Mouse (Mus musculus) ES-E14 (cell line): ENCODE results near the gene Hoxd10. TPM values are rescaled to one million over a fixed set of nuclear protein-coding genes. Genes with fewer than 3 reads are reported as not detected.

Source experiments
- DNase-seq: peaks from one replicate; pipeline ENCODE4 v3.0.0-alpha.2; 2013; ENCODE audit warnings: low read depth, low spot score
- H3K27ac ChIP-seq: 2 replicates; pipeline ENCODE4 v1.5.1; 2012; ENCODE audit warnings: low read depth, mild to moderate bottlenecking, low read length, moderate library complexity, mixed read lengths; ENCODE audit not compliant: poor library complexity, insufficient read depth, severe bottlenecking
- H3K36me3 ChIP-seq: 2 replicates; pipeline ENCODE4 v1.6.1; 2012; ENCODE audit warnings: mild to moderate bottlenecking, low read length, moderate library complexity, mixed read lengths; ENCODE audit not compliant: control insufficient read depth, poor library complexity, insufficient read depth, severe bottlenecking
- H3K4me1 ChIP-seq, 2 experiments: fragments of 150-350 bp in 1 of 2; sonication (generic) in 1 of 2; 2 replicates each; pipeline ENCODE4 v1.6.1; 2012; ENCODE audit warnings: low read length in 2 of 2, mild to moderate bottlenecking in 1 of 2, mixed read lengths in 1 of 2; ENCODE audit not compliant: control insufficient read depth in 2 of 2, insufficient read depth in 2 of 2, poor library complexity in 1 of 2
- H3K4me3 ChIP-seq, 2 experiments: fragments of 150-350 bp in 1 of 2; sonication (generic) in 1 of 2; 2 replicates each; pipeline ENCODE4 v1.5.1; 2012; ENCODE audit warnings: low read length in 2 of 2, low read depth in 1 of 2, mild to moderate bottlenecking in 1 of 2, mixed read lengths in 1 of 2; ENCODE audit not compliant: insufficient read depth in 1 of 2, poor library complexity in 1 of 2, severe bottlenecking in 1 of 2
- H3K9ac ChIP-seq: 2 replicates; pipeline ENCODE4 v1.6.1; 2012; ENCODE audit warnings: low read depth, mild to moderate bottlenecking, low read length, mixed read lengths; ENCODE audit not compliant: poor library complexity, insufficient read depth, severe bottlenecking
- H3K9me3 ChIP-seq: fragments of 150-350 bp; sonication (generic); 2 replicates; pipeline ENCODE4 v1.6.1; 2012; ENCODE audit warnings: low read depth, mild to moderate bottlenecking, low read length; ENCODE audit not compliant: control insufficient read depth, insufficient read depth
- CHD2 ChIP-seq: IDR thresholded peaks from 2 replicates; pipeline ENCODE4 v1.6.1; 2014; ENCODE audit warnings: mild to moderate bottlenecking, low read depth, low read length, inconsistent platforms
- HCFC1 ChIP-seq: IDR thresholded peaks from 2 replicates; pipeline ENCODE4 v1.6.1; 2012; ENCODE audit warnings: low read length, inconsistent platforms, borderline replicate concordance; ENCODE audit not compliant: insufficient read depth
- MAFK ChIP-seq: IDR thresholded peaks from 2 replicates; pipeline ENCODE4 v1.6.1; 2014; ENCODE audit warnings: mild to moderate bottlenecking, low read depth, low read length, inconsistent platforms; ENCODE audit not compliant: insufficient read depth
- ZC3H11A ChIP-seq: IDR thresholded peaks from 2 replicates; pipeline ENCODE4 v1.6.1; 2012; ENCODE audit warnings: low read depth, mild to moderate bottlenecking, inconsistent platforms, low read length, borderline replicate concordance
- ZNF384 ChIP-seq: IDR thresholded peaks from 2 replicates; pipeline ENCODE4 v1.6.1; 2012; ENCODE audit warnings: low read depth, low read length, inconsistent platforms
- in situ Hi-C, 2 experiments: fragments of 600-800 bp; cut with MboI; formaldehyde crosslinking; loops; one replicate each; pipeline ENCODE4 v1.15.1; 2025; ENCODE audit warnings: low sequenced_read_pairs in 2 of 2, inconsistent platforms in 1 of 2; ENCODE audit not compliant: unreplicated experiment in 2 of 2
- total RNA-seq: library from RNA; depleted of rRNA; stranded (reverse); fragments of 300-350 nt; gene quantifications from 2 replicates; pipeline ENCODE4 v1.2.3, GENCODE M21; 2012

Hoxd10 gene
- total RNA-seq, 1 experiment: 0.40 TPM

DNA sequence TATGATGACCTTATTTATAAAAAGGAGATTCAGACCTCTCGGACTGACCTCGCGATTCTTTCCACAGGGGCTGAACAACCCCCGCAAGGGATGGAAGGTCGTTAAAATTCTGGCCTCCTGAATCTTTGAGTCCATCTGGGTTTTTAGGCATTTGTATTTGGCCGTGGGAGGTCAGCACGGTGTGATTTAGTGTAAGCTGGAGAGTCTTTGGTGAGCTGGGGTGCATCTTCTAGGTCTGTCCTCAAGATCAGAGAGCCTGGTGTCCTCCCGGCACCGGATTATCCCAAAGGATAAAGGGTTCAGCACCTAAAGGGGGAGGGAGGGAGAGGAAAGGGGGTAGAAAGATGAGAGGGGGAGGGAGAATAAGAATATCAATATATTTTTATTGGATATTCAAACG is 11.6 kb downstream of the Hoxd10 start:
- no peaks in the 10 kb centered on the region for H3K36me3 ChIP-seq
- TF ChIP-seq ZNF384 (no peak), HCFC1 (no peak), MAFK (no peak), CHD2 (no peak), ZC3H11A (no peak)
- H3K27ac ChIP-seq: no peak overlapping the region
- no peak for DNase-seq
- H3K9ac ChIP-seq: no peak overlapping the region
- H3K9me3 ChIP-seq: no peaks in the 10 kb centered on the region
- H3K4me1 ChIP-seq: peaks cover 0 to 7% of the 10 kb centered on the region in 2 experiments; a peak in 1 of 4 replicates
- no peak overlapping the region for H3K4me3 ChIP-seq
- in situ Hi-C loops: loop anchor here (5.0 to 25.0 kb wide), 3 partner anchors 439 to 884 kb away; no protein-coding TSS in a partner anchor

DNA sequence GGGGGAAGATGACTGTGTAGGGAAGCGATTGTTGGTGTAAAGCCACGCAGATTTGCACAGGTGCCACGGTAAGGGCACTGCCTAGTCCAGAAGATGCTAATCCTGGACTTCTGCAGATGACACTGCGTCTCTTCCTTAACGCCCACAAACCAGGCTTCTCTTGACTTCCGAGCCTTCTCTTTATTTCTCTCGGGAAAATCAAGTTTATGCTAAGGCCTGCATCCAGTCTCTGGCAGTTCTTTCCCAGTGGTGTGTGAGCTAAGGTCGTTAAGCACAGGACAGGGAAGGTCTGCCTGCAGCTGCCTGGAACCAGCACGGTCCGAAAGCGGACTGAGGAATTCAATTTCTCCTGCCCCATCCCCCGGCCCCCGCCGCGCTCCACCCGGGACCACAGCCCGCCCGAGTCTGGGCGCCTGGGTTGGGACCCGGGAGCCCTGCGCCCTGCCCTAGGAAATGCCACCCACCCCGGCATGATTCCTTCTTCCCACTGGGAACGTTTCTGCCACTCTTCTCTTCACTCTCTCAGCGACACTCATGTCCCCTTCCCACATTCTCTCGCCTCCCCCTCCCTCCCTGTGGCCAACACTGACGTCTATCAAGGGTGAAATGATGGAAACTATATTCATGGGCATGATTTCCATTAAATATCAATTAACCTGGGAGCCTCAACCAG is 12.1 kb downstream of the Hoxd10 start:
- no peak overlapping the region for H3K27ac ChIP-seq
- no peak overlapping the region; a peak in 1 of 4 replicates for H3K4me3 ChIP-seq
- H3K36me3 ChIP-seq: no peaks in the 10 kb centered on the region
- no peak overlapping the region for H3K9ac ChIP-seq
- no peaks in the 10 kb centered on the region for H3K9me3 ChIP-seq
- in situ Hi-C loops: loop anchor here (5.0 to 25.0 kb wide), 3 partner anchors 438 to 883 kb away; no protein-coding TSS in a partner anchor
- no peak for DNase-seq
- TF ChIP-seq ZC3H11A (no peak), CHD2 (no peak), HCFC1 (no peak), ZNF384 (no peak), MAFK (no peak)
- H3K4me1 ChIP-seq: peaks cover 0 to 7% of the 10 kb centered on the region in 2 experiments; a peak in 1 of 4 replicates

DNA sequence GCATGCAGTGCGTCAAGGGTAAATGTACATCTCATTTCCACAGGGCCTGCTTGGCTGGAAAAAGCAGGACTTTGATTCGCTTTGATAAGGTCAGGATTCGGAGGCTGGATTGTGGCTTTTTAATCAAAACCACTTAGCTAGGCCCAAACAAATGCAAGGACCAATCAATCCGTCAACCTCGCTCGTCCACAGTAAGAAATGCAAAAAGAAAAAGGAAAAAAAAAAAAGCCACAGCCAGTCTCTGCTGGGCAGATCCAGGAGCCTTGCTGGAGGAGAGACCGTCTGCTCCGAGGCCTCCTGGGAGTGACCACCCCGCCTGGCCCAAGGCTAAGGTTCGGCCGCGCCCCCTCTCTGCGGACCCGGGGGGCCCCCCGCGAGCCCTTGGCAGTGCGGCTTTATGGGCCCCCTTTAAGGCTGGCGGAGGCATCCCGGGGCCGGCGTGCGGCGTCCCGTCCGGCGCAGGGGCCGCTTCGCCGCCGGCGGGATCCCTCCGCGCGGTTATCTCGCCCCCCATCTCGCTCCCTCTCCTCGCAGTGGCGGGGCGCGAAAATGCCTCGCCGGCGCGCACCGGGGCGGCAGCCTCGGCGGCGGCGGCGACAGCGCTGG is 12.8 kb downstream of the Hoxd10 start, which contains the start of gene Hoxd8:
Gene Hoxd8 (plus strand): TSS at position 223 of the 606 bp plus-strand sequence.
- peak within 1 kb of the TSS; percentile 67 for H3K9ac ChIP-seq
- H3K36me3 ChIP-seq: no peaks in the 10 kb centered on the region
- TF ChIP-seq CHD2 (no peak), ZNF384 (peak; percentile 54)
- no peaks in the 10 kb centered on the region for H3K9me3 ChIP-seq
- H3K4me3 ChIP-seq: peak within 1 kb of the TSS; percentile 42 to 79; a peak in 3 of 4 replicates
- DNase-seq: no peak
- peaks cover 0 to 5% of the 10 kb centered on the region in 2 experiments; a peak in 1 of 4 replicates for H3K4me1 ChIP-seq
- in situ Hi-C loops: loop anchor here (5.0 to 25.0 kb wide), 3 partner anchors 438 to 883 kb away; no protein-coding TSS in a partner anchor
- no peak within 1 kb of the TSS for H3K27ac ChIP-seq

DNA sequence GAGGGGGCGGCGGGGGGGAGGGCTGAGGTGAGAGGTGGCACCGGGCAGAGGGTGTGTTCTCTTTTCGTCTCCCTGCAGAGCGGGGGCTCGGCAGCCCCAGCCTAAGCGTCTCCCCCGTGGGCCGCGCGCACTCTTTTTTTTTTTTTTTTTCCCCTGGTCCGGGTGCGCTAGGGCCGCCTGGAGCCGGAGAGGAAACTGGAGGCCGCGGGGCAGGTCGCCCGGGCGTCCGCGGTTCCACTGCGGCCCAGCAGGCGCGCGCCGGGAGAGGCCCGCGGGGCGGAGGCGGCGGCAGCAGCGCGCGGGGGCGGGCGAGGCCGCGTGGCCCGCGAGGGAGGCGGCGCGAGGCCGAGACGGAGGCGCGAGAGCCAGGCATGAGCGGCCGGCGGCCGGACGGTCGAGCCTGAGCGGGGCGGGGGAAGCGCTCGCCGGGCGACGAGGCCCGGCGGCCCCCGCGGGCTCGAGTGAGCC is 13.3 kb downstream of the Hoxd10 start:
- DNase-seq: no peak
- TF ChIP-seq ZNF384 (0 out of 2 replicates have a peak, but pooled peaks have one; percentile 24), CHD2 (no peak)
- Histone ChIP-seq H3K4me1 (peaks cover 0 to 5% of the 10 kb centered on the region in 2 experiments; a peak in 1 of 4 replicates), H3K9me3 (no peaks in the 10 kb centered on the region), H3K36me3 (no peaks in the 10 kb centered on the region), H3K27ac (no peak overlapping the region), H3K9ac (peak overlapping the region; percentile 67), H3K4me3 (peak overlapping the region; percentile 42 to 79; a peak in 3 of 4 replicates)
- in situ Hi-C loops: loop anchor here (5.0 to 25.0 kb wide), 3 partner anchors 437 to 882 kb away; no protein-coding TSS in a partner anchor
